Mouse (Mus musculus) gastrocnemius, postnatal 4 days (tissue): ENCODE measurements around the gene Atp6v0a2. TPM values are rescaled to one million over a fixed set of nuclear protein-coding genes. Genes with fewer than 3 reads are reported as not detected.

Source experiments
- DNase-seq, 2 experiments: peaks; one replicate each; pipeline ENCODE4 v3.0.0; 2021 to 2022; ENCODE audit warnings: low spot score in 2 of 2, mixed read lengths in 2 of 2
- total RNA-seq, 2 experiments: library from RNA; stranded (reverse); gene quantifications; 2 replicates each; pipeline ENCODE4 v1.2.3; 2021

Gene Atp6v0a2
- total RNA-seq, 2 experiments from 2014 or later, result 26.5 to 31.4 TPM

DNA sequence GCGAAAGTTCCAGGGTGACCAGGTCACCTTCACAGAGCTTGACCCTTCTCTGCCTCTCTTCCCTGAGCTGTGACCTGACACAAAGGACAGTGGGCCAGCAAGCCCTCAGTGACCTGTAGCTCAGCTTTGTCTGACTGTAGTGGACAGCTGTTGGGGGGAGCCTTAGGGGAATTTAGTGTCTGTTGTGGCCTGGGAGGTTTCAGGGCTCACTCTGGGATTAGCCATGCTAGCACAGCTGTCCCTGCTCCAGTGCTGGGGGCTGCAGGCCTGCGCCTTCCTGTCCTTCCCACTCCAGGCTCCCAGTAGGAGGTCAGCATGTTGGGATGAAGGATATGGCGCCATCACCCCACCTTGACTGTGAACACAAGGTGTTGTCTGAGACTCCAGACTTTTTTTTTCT, 7.8 kb downstream of the Atp6v0a2 start:
- no peak for DNase-seq

DNA sequence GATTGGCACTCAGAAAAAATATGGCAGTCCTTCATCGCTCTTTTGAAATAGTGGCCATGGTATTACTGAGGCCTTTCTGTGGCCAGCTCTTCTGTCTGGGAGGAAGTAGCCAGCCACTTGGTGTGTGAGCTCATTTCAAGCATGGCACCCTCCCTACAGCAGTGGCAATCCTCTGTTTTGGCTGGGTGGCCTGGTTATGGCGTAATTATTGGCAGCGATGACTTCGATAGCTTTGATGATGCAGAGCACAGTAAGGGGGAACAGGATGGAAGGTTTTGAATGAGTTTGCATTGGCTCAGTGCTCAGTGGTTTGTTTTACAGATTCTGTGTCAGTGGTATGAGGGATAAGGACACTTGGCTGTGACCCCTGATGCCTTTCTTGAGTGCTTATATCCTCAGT, 8.3 kb downstream of the Atp6v0a2 start:
- no peak for DNase-seq

DNA sequence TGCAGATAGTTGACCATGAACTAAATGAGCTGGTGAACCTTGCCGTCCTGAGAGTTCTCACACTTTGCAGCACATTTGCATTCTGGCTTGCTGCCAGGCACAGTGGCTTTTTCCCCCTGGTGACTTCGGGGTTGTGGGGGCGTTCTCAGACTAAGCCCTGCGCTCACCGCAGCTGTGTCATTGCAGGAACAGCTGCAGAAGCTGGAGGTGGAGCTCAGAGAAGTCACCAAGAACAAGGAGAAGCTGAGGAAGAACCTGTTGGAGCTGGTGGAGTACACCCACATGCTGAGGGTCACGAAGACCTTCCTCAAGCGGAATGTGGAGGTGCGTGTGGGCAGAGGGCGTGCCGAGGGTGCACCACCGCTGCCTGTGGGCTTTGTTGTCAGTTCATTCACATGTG, 8.9 kb downstream of the Atp6v0a2 start:
- DNase-seq, result no peak

DNA sequence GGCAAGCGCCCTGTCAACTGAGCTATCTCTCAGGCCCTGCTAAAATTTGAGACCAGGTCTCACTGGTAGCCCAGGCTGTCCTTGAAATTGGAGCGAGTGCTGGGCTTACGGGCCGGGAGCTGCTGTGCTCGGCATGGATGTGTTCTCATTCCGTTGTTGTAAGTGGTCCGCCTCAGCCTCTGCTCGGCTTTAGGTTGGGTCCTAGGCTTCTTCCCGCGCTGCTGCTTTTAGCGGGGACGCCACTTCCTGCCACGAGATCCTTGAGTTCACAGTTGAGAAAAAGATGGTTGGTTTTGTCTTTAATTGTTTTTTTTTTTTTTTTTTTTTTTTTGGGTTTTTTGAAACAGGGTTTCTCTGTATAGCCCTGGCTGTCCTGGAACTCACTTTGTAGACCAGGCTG, 9.5 kb downstream of the Atp6v0a2 start:
- DNase-seq, result no peak

DNA sequence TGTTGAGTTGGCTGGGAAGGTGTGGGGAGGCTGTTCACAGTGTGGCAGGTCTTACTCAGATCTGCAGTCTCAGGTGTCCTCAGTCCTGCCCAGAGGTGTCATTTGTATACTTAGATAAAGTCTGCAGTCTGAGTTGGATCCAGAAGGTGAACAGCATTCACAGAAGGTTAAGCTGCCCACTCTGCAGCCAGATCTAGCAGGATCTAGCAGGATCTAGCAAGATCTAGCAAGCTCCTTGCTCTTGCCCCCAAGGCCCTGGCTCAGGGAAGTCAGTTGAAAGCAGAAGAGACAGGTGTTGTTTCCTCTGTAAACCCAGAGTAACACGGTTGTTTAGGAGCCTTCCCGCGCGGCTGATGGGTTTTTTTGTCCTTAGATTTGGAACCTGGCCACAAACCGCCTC, 85.4 kb downstream of the Atp6v0a2 start:
- no peak for DNase-seq

DNA sequence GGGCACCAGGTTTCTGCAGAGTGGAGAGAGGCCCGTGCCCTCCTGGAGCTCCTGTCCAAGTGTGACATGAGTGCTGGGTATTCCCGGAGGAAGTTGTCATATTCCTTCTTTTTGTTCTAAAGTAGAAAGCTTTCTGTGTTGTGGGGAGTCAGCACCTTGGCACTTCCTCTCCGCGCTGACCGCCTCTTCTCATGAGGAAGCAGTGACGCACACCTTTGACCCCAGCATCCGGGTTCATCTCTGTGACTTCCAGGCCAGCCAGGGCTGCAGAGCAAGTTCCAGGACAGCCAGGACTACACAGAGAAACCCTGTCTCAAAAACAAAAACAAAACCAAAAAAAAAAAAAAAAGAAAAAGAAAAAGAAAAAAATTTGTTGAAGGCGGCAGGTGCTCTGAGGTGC, 86.8 kb downstream of the Atp6v0a2 start:
- DNase-seq, result no peak

DNA sequence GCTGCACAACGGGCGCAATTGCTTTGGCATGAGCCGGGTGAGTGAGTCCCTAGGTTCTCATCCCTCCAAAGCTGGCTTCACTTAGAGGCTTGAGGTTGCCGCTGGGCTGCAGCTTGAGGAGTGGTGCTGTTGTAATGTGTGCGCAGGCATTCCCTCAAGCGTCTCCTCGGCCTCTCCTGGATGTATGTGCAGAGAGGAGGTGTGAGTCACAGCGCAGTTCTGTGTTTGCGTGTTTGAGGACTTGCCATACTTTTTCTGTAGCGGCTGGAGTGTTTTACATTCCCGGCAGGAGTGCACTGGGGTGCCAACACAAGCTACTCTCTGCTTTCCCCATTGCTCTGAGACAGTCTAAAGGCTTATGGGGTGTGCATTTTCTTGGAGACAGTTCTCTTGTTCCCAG, 89.6 kb downstream of the Atp6v0a2 start:
- no peak for DNase-seq

DNA sequence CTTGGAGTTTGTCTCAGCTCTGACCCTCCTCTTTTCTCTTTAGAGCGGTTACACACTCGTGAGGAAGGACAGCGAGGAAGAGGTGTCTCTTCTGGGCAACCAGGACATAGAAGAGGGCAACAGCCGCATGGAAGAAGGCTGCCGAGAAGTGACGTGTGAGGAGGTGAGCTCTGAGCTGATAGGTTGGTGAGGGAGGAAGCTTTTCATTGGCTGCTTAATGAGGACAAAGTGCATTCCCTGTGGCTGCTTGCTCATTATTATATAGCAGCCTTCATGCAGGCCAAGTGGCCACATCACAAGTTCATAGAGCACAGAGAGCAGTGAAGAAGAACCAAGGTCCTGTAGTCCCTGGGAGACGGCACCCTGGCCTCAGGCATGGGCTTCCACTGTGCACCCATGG, 90.0 kb downstream of the Atp6v0a2 start:
- DNase-seq, result no peak

DNA sequence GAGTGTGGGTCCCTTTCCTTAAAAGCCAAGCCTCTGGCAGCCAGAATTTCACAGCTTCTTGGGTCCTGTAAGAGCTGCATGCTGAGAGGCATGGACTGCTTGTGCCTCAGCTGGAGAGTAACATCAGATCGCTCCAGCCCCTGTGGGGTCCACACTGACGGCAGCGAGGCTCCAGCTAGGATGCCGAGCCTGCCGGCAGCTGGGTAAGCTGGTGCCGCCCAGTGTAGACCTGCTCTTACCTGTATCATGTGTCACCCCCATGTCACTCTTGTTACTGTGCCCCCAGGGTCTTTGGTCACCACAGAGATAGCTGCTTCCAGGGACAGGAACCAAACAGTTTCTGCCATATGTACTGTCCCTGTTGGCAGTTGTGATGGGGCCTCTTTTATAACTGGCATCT, 94.7 kb downstream of the Atp6v0a2 start:
- DNase-seq, result no peak

DNA sequence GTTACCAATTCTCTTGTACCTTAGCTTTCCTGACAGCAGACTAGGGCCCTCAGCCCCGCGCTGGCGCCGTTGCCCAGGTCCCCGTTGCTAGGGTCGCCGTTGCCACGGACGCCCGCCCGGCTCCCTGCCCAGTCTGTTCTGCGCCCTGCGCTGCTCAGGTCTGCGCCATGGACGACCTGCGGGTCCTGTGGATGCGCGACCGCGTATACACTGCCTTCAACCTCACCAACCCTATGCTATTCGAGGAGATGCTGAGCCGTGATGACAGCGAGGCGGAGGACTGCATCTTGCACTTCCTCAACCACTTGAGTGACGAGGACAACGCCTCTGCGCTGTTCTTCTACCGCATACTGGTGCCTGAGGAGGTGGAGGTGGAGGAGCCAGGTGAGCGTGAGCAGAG, 96.6 kb downstream of the Atp6v0a2 start, which contains the start of gene Dnah10:
TSS of gene Dnah10 (plus strand) at position 89 of the 400 bp plus-strand sequence.
- no peak for DNase-seq

DNA sequence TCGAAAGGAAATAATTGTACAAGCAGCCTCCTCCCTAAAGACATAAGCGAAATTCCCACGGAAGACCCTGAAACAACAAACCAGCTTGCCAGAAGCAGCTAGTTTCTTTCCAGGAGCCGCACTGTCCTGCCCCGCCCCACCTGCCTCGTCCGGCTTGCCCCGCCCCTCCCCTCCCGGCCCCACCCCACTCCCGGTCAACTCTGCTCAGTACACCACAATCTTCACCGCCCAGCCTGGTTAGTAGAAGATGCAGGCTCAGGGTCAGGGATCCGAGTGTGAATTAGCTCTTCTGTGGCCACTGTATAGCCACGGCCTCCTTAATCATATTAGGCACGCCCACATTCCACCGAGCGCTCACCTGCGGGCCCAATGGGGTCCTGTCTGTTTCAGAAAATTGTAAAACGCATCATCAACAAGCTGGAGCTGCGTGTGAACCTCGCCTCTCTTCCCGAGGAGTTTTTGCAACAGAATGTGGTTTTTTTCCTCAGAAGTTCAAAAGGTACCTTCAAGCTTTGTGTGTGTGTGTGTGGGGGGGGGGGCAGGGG, 101.4 kb downstream of the Atp6v0a2 start:
- no peak for DNase-seq

DNA sequence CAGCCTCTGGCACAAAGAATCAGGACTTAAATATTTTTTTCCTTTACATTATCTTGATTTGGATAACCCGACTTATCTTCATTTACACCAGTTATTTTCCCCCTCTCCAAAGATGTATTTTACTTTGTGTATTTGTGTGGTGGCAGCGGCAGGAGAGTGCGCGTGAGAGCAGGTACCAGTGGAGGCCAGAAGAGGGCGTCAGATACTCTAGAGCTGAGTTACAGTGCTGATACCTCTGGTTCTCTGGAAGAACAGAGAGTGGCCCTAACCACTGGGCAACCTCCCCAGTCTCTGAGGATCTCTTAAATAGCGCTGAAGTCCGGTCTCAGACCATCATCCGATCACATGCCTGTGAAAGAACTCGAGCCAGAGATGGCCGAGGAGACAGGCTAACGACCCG, 105.6 kb downstream of the Atp6v0a2 start:
- no peak for DNase-seq

DNA sequence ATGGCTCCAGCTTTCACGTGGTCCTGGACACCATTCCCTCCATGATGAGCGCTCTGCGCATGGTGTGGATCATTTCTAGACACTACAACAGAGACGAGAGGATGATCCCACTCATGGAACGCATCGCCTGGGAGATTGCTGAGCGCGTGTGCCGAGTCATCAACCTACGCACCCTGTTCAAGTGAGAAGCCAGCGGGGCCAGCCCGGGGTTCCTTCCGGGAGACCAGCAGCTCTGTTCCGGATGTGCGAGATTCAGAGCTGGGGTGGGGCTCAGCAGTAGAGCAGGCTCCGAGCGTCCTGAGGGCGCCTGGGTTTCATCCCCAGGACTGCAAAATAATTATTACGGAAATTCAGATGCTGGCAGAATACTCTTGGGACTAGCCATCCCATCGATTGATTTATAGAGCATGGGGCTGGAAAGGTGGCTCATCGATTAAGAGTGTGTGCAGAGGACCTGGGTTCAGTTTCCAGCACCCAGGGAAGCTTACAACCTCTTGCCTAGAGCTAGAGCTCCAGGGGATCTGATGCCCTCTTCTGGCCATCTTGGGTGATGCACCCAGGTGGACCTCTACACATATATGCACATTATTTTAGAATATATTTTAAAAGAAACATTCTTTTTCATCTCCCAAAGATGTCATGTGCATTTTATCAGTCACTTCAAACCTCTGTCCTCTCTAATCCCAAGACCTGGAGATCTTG, 113.7 kb downstream of the Atp6v0a2 start:
- DNase-seq, result no peak

DNA sequence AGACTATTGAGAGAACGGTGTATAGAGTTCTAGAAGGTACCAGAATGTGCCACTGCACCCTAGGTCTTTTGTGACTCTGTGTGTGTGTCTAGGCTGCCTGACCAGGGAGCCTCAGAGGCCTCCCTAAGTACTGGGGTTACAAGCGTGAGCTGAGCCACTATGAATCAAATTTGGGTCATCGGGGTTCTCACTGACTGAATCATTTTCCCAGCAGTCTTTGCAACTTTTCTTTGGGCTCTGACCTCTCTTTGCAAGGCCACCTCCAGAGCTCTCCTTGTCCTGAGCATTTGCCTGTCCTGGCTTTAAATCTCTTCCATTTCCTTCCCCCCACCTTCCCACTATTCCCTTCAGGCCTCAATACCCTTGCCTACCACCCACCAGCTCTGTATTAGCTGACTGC, 115.5 kb downstream of the Atp6v0a2 start:
- no peak for DNase-seq

DNA sequence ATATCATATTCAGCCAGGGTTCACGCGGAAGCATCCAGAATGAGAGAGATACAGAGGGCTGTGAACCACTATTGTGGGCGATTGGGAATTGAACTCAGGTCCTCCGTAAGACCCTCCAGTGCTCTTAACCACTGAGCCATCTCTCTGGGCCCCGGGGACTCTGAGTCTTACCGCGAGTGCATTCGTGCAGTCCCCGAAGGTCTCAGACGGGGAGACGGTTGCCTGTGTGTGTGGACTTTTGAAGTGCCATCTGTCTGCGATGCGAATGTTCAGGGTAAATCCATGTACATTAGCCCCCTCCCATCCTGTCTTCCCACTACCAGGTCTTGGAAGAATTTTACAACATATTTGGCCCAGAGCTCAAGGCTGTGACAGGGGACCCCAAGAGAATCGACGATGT, 117.8 kb downstream of the Atp6v0a2 start:
- DNase-seq, result no peak

DNA sequence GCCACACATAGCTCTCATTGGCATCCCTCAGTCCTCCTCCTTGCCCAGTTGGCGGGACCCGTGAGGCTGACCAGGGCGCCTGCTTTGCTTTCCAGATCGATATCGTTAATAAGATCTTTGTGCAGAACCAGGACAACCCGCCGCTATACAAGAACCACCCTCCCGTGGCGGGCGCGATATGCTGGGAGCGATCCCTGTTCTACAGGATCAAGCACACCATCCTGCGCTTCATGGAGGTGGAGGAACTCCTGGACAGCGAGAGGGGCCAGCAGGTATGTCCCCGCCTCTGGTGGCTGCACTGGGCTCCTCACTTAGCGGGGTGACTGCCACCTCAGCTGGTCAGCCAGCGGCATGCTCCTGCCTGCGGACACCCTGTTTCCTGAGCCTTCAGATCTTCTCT, 119.9 kb downstream of the Atp6v0a2 start:
- no peak for DNase-seq

DNA sequence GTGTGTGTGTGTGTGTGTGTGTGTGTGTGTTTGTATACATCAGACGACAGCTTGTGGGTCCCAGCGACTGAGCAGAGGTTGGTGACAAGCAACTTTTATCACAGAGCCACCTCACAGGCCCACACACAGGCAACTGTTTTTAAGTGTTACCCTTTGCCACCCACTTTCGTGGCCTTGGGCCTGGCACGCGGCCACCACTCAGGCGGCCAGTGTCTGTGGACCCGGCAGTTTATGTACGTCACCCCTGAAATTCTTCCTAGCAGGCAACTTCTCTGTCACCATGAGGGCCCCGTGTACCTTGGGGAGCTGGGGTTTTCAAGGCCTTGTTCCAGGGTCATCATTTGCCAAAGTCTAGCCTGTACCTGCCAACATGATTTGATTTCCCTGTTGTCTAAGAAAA, 123.3 kb downstream of the Atp6v0a2 start:
- DNase-seq, result no peak

DNA sequence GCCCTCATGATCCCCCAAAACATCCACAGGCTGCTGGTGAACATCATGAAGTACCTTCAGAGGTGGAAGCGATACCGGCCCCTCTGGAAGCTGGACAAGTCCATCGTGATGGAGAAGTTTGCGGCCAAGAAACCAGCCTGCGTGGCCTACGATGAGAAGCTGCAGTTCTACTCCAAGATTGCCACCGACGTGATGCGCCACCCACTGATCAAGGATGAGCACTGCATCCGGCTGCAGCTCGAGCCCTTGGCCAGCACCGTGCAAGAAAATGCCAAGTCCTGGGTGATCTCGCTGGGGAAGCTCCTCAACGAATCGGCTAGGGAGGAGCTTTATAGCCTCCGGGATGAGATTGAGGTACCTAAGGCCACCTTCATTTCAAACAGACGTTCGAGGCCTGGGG, 132.6 kb downstream of the Atp6v0a2 start:
- DNase-seq, result no peak

DNA sequence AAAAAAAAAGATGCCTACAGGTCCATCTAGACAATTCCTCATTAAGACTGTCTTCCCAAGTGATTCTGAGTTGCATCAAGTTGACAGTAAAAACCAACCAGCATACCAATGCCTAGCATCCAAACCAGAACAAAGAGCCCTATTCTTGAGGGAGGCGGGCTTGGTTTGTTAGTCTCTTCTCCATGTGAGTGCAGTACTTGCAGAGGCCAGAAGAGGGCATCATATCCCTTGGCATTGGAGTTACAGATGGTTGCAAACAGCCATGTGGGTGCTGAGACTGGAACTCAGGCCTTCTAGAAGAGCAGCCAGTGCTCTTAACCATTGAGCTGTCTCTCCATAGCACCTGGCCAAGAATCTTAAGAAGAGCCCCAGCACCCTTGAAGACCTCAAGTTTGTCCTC, 133.4 kb downstream of the Atp6v0a2 start:
- DNase-seq, result no peak
